Comparison of ENCODE assay signal across 8 mouse cellular contexts in genomic region chr7:126284865-126285264, GRCm38 (mm10). TPM values are rescaled to one million over a fixed set of nuclear protein-coding genes. Genes with fewer than 3 reads are reported as not detected.
DNase-seq lines count a peak whose midpoint lies in the region; ATAC-seq and TF ChIP-seq lines count a peak whose summit lies in the region.

No protein-coding gene starts in this region.

- peak; percentile 50 to 60 for DNase-seq in CD8-positive naive resting alpha-beta T cell, adult 2 months (ENCODE audit: low read depth in 2 of 2, low spot score in 2 of 2)
- DNase-seq in brain, adult 2 months (ENCODE audit: low read depth, low spot score): peak; percentile 83
- DNase-seq in adipocyte (ENCODE audit: low spot score): no peak
- DNase-seq in ovary, adult 18-20 months (ENCODE audit: low spot score): no peak

- no peak for TF ChIP-seq CTCF in intestine, postnatal 0 days (IDR thresholded peaks at IDR 0.05; ENCODE audit: low read depth)
- TF ChIP-seq CTCF in small intestine, adult 2 months (IDR thresholded peaks at IDR 0.05; ENCODE audit: extremely low read depth, insufficient read length, insufficient replicate concordance, low read depth, low read length): no peak

- H3K9me3 ChIP-seq in intestine, postnatal 0 days (ENCODE audit: control insufficient read depth): no peaks in the 10 kb centered on the region
- H3K9me3 ChIP-seq in intestine, embryonic 15.5 days: no peaks in the 10 kb centered on the region

- TF ChIP-seq POLR2A in small intestine, adult 2 months (IDR thresholded peaks at IDR 0.05; ENCODE audit: low read depth, low read length): no peak

- peak overlapping the region; percentile 6; the same call in 1 of the 2 replicates for H3K4me2 ChIP-seq in intestine, postnatal 0 days (replicated peaks; ENCODE audit: low read depth)
- H3K4me2 ChIP-seq in intestine, embryonic 15.5 days (replicated peaks): no peak overlapping the region

- H3K27me3 ChIP-seq in intestine, postnatal 0 days (replicated peaks; ENCODE audit: control insufficient read depth, insufficient read depth, low read length): no peaks in the 10 kb centered on the region
- no peaks in the 10 kb centered on the region for H3K27me3 ChIP-seq in intestine, embryonic 15.5 days (replicated peaks)
- no peaks in the 10 kb centered on the region for H3K27me3 ChIP-seq in small intestine, adult 2 months (ENCODE audit: control insufficient read depth, insufficient read depth, low read length)

- no peak overlapping the region for H3K9ac ChIP-seq in intestine, postnatal 0 days (ENCODE audit: low read depth, low read length)
- no peak overlapping the region for H3K9ac ChIP-seq in intestine, embryonic 15.5 days

- no peaks in the 10 kb centered on the region for H3K36me3 ChIP-seq in intestine, postnatal 0 days (ENCODE audit: control insufficient read depth, insufficient read depth)
- 0 out of 2 replicates have a peak, but pooled peaks cover 4% of the 10 kb centered on the region for H3K36me3 ChIP-seq in intestine, embryonic 15.5 days
- no peaks in the 10 kb centered on the region for H3K36me3 ChIP-seq in small intestine, adult 2 months (ENCODE audit: control insufficient read depth, insufficient read depth, low read length)

- peak overlapping the region; percentile 21; the same call in 1 of the 2 replicates for H3K27ac ChIP-seq in intestine, postnatal 0 days (ENCODE audit: low read depth, low read length)
- H3K27ac ChIP-seq in intestine, embryonic 15.5 days: no peak overlapping the region
- peak overlapping the region; percentile 94 for H3K27ac ChIP-seq in small intestine, adult 2 months (ENCODE audit: insufficient read depth, low read depth, low read length)

- H3K4me1 ChIP-seq in intestine, postnatal 0 days (replicated peaks; ENCODE audit: control insufficient read depth, insufficient read depth, low read length): no peaks in the 10 kb centered on the region; the same call in 1 of the 2 replicates
- H3K4me1 ChIP-seq in intestine, embryonic 15.5 days (replicated peaks): peaks cover 17% of the 10 kb centered on the region
- peaks cover 51% of the 10 kb centered on the region for H3K4me1 ChIP-seq in small intestine, adult 2 months (ENCODE audit: control insufficient read depth, insufficient read depth, insufficient read length, low read length)

- 41% methylated on average over 4 of the region's 4 CpGs for WGBS in intestine, postnatal 0 days
- WGBS in intestine, embryonic 15.5 days: 65% methylated on average over 4 of the region's 4 CpGs
- 11% methylated on average over 4 of the region's 4 CpGs for WGBS in small intestine, adult 2 months

- ATAC-seq in intestine, postnatal 0 days: peak; percentile 47
- ATAC-seq in intestine, embryonic 15.5 days: no peak
- peak; percentile 38 for ATAC-seq in inflammation-experienced regulatory T-cells, adult 6 months

- no peak overlapping the region for H3K4me3 ChIP-seq in intestine, postnatal 0 days (ENCODE audit: low read depth, low read length)
- H3K4me3 ChIP-seq in intestine, embryonic 15.5 days (replicated peaks): no peak overlapping the region
- H3K4me3 ChIP-seq in small intestine, adult 2 months (ENCODE audit: low read depth, low read length): no peak overlapping the region; the same call in 1 of the 2 replicates

RNA-seq across cellular contexts. Expression of gene Sbk1, which starts 12.4 kb away (rescaled TPM):
- polyA plus RNA-seq in intestine, postnatal 0 days (2015; fragmentation: Nextera tagmentation; extraction: Ambion mirVana): 3.6 and 4.4 TPM in 2 replicates
- 16.9 and 17.7 TPM in 2 replicates for polyA plus RNA-seq in intestine, embryonic 15.5 days (2015; fragmentation: Nextera tagmentation; extraction: Ambion mirVana)
- polyA plus RNA-seq in inflammation-experienced regulatory T-cells, adult 6 months (2017; shearing (Covaris generic)): 1 to 10 TPM; 2.1 to 4.2 (median 2.6) TPM
- polyA plus RNA-seq in small intestine, adult 2 months (2012; rRNA removed): 13.6 and 29.6 TPM in 2 replicates

Comparison
In these comparisons a context has a peak if more than half of its experiments do, and no peak if none do; other contexts are left out.
1. DNase-seq: peak in CD8-positive naive resting alpha-beta T cell, adult 2 months (2 of 2) and brain, adult 2 months (single experiment); none in adipocyte (single experiment) and ovary, adult 18-20 months (single experiment).